Mouse (Mus musculus): ENCODE measurements at regions not wholly inside any gene's neighbourhood (a gene's known extent, or its start where the extent isn't known, plus 50 kb on each side); places are given as distances from the start of the nearest gene placed in this dataset.

GRCm38 (mm10) chr11:111945806-111946205, 836.2 kb upstream of the Sox9 start:
- Histone ChIP-seq H3K9me3 (ENCODE audit: control insufficient read depth, low read length) (no peaks in the 10 kb centered on the region), H3K27me3 (ENCODE audit: control insufficient read depth, insufficient read depth, low read length) (no peaks in the 10 kb centered on the region), H3K4me2 (replicated peaks; ENCODE audit: low read depth) (no peak overlapping the region), H3K9ac (ENCODE audit: low read length) (no peak overlapping the region), H3K36me3 (ENCODE audit: control insufficient read depth, insufficient read depth, low read length) (no peaks in the 10 kb centered on the region), H3K27ac (replicated peaks) (no peak overlapping the region), H3K4me3 (ENCODE audit: low read depth, low read length) (no peak overlapping the region), H3K4me1 (replicated peaks; ENCODE audit: control insufficient read depth, insufficient read depth) (no peaks in the 10 kb centered on the region)
- TF ChIP-seq EP300 (optimal IDR thresholded peaks at IDR 0.05) (no peak), CTCF (IDR thresholded peaks at IDR 0.05; ENCODE audit: low read depth) (no peak)
- DNase-seq (ENCODE audit: low spot score) (no peak), ATAC-seq (ENCODE audit: low FRiP score, low TSS enrichment) (no peak)

DNA sequence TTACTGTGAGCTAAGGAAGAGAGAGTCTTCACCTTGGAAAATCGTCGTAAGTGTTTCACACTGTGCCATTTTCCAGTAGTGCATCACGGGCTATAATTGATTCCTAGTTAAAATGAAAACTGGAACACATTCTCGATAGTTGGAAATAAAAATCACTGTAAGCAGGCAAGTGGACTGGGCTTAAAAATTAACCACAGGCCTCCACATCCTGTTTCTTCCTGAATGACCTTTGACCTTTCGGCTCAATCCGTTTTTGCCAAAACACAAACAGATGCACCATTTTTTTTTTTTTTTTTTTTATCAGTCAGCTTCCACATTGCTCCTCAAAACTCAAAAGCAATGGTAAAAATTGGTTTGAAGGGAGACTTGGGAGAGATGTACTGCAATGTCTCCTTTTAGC, 834.4 kb upstream of the Sox9 start:
- H3K9ac ChIP-seq (ENCODE audit: low read length), result no peak overlapping the region
- no peaks in the 10 kb centered on the region for H3K9me3 ChIP-seq (ENCODE audit: control insufficient read depth, low read length)
- ATAC-seq (ENCODE audit: low FRiP score, low TSS enrichment) (no peak), DNase-seq (ENCODE audit: low spot score) (no peak)
- H3K4me2 ChIP-seq (replicated peaks; ENCODE audit: low read depth), result no peak overlapping the region
- H3K4me3 ChIP-seq (ENCODE audit: low read depth, low read length), result no peak overlapping the region
- H3K27ac ChIP-seq (replicated peaks), result no peak overlapping the region
- WGBS, result 83% methylated on average over 6 of the region's 6 CpGs
- no peaks in the 10 kb centered on the region for H3K36me3 ChIP-seq (ENCODE audit: control insufficient read depth, insufficient read depth, low read length)
- TF ChIP-seq CTCF (IDR thresholded peaks at IDR 0.05; ENCODE audit: low read depth), result no peak
- no peak for TF ChIP-seq EP300 (optimal IDR thresholded peaks at IDR 0.05)
- H3K27me3 ChIP-seq (ENCODE audit: control insufficient read depth, insufficient read depth, low read length), result no peaks in the 10 kb centered on the region
- no peaks in the 10 kb centered on the region for H3K4me1 ChIP-seq (replicated peaks; ENCODE audit: control insufficient read depth, insufficient read depth)

DNA sequence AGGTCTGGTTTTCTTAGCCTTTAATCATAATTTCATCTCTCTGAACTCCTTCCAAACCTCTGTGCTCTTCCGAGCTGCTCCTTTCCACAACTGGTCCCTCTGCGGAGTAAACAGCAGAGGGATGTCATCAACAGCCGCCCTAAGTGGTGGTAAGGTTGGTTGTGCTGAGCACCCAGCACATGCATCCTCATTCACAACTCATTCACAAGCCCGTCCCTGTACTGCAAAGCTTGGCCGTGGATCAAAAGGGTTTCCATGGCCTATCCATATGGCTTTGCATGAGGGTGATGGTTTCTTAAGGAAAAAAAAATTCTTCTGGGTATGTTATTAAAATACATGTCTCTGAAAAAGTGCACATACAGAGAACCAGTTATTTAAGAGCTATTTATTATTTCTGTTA, 828.6 kb upstream of the Sox9 start:
- WGBS, result 75% methylated on average over 5 of the region's 5 CpGs
- Histone ChIP-seq H3K27me3 (ENCODE audit: control insufficient read depth, insufficient read depth, low read length) (no peaks in the 10 kb centered on the region), H3K9ac (ENCODE audit: low read length) (no peak overlapping the region), H3K9me3 (ENCODE audit: control insufficient read depth, low read length) (no peaks in the 10 kb centered on the region), H3K36me3 (ENCODE audit: control insufficient read depth, insufficient read depth, low read length) (no peaks in the 10 kb centered on the region), H3K4me1 (replicated peaks; ENCODE audit: control insufficient read depth, insufficient read depth) (no peaks in the 10 kb centered on the region), H3K4me2 (replicated peaks; ENCODE audit: low read depth) (no peak overlapping the region), H3K4me3 (ENCODE audit: low read depth, low read length) (no peak overlapping the region), H3K27ac (replicated peaks) (no peak overlapping the region)
- no peak for ATAC-seq (ENCODE audit: low FRiP score, low TSS enrichment)
- DNase-seq (ENCODE audit: low spot score), result no peak
- TF ChIP-seq EP300 (optimal IDR thresholded peaks at IDR 0.05) (no peak), CTCF (IDR thresholded peaks at IDR 0.05; ENCODE audit: low read depth) (no peak)

DNA sequence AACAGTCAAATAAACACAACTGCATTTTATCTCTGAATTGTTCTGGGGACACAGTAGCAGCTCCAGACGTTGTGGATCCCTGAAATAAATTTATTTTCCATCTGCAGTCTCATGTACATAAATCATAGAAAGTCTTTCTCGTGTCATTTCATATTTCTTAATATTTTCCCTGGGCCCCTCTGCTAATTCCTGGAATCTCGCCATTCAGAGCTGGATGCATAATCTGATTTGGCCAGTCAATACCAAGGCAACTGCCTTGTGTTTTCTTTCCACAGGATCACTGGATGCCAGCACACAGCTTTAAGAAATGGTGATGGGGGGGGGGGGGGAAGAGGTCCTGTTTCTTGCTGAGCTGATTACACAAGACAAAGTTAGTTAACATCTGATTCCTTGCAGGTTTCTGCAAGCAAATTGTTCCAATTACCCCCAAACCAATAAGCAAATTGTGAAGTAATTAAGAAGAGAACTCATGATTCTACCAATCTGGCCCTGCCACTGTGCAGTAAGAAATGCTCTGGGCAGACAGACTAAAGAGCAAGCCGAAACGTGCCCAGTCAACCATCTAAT, 824.2 kb upstream of the Sox9 start:
- ATAC-seq (ENCODE audit: low FRiP score, low TSS enrichment), result no peak
- 49% methylated on average over 5 of the region's 5 CpGs for WGBS
- TF ChIP-seq EP300 (optimal IDR thresholded peaks at IDR 0.05), result no peak
- TF ChIP-seq CTCF (IDR thresholded peaks at IDR 0.05; ENCODE audit: low read depth), result no peak
- no peak overlapping the region for H3K4me3 ChIP-seq (ENCODE audit: low read depth, low read length)
- no peaks in the 10 kb centered on the region for H3K36me3 ChIP-seq (ENCODE audit: control insufficient read depth, insufficient read depth, low read length)
- H3K9me3 ChIP-seq (ENCODE audit: control insufficient read depth, low read length), result no peaks in the 10 kb centered on the region
- no peak for DNase-seq (ENCODE audit: low spot score)
- H3K4me1 ChIP-seq (replicated peaks; ENCODE audit: control insufficient read depth, insufficient read depth), result no peaks in the 10 kb centered on the region
- no peak overlapping the region for H3K27ac ChIP-seq (replicated peaks)
- no peak overlapping the region for H3K4me2 ChIP-seq (replicated peaks; ENCODE audit: low read depth)
- H3K27me3 ChIP-seq (ENCODE audit: control insufficient read depth, insufficient read depth, low read length), result no peaks in the 10 kb centered on the region
- no peak overlapping the region for H3K9ac ChIP-seq (ENCODE audit: low read length)

- WGBS, result 55% methylated on average over 10 of the region's 10 CpGs
- Histone ChIP-seq H3K9ac (ENCODE audit: low read length) (no peak overlapping the region), H3K27me3 (ENCODE audit: control insufficient read depth, insufficient read depth, low read length) (no peaks in the 10 kb centered on the region), H3K36me3 (ENCODE audit: control insufficient read depth, insufficient read depth, low read length) (no peaks in the 10 kb centered on the region), H3K4me1 (replicated peaks; ENCODE audit: control insufficient read depth, insufficient read depth) (no peaks in the 10 kb centered on the region), H3K9me3 (ENCODE audit: control insufficient read depth, low read length) (no peaks in the 10 kb centered on the region), H3K27ac (replicated peaks) (no peak overlapping the region), H3K4me3 (ENCODE audit: low read depth, low read length) (no peak overlapping the region), H3K4me2 (replicated peaks; ENCODE audit: low read depth) (no peak overlapping the region)
- no peak for DNase-seq (ENCODE audit: low spot score)
- TF ChIP-seq CTCF (IDR thresholded peaks at IDR 0.05; ENCODE audit: low read depth) (no peak), EP300 (optimal IDR thresholded peaks at IDR 0.05) (no peak)
- ATAC-seq (ENCODE audit: low FRiP score, low TSS enrichment), result no peak
These were observed 820.8 kb upstream of the Sox9 start for GRCm38 (mm10) chr11:111961047-111961837.

DNA sequence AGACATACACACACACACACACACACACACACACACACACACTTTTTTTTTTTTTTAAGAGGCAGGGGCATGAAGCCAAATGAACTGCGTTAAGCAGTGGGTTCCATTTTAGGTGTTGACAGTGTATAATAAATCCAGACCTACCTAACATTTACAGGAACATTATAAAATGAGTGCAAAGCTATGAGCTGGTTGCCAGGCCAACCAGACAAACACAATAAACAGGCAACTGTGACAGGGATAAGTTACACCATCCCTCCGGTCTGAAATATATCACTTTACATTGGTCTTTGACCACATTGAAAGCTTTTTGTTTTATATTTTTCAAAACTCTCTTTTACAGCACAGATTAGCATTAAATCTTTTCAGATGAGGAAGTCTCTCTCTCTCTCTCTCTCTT, 820.2 kb upstream of the Sox9 start:
- Histone ChIP-seq H3K36me3 (ENCODE audit: control insufficient read depth, insufficient read depth, low read length) (no peaks in the 10 kb centered on the region), H3K4me2 (replicated peaks; ENCODE audit: low read depth) (no peak overlapping the region), H3K9me3 (ENCODE audit: control insufficient read depth, low read length) (no peaks in the 10 kb centered on the region), H3K9ac (ENCODE audit: low read length) (no peak overlapping the region), H3K27ac (replicated peaks) (no peak overlapping the region), H3K27me3 (ENCODE audit: control insufficient read depth, insufficient read depth, low read length) (no peaks in the 10 kb centered on the region), H3K4me1 (replicated peaks; ENCODE audit: control insufficient read depth, insufficient read depth) (no peaks in the 10 kb centered on the region), H3K4me3 (ENCODE audit: low read depth, low read length) (no peak overlapping the region)
- 45% methylated on average over 2 of the region's 2 CpGs for WGBS
- TF ChIP-seq CTCF (IDR thresholded peaks at IDR 0.05; ENCODE audit: low read depth) (no peak), EP300 (optimal IDR thresholded peaks at IDR 0.05) (no peak)
- DNase-seq (ENCODE audit: low spot score), result no peak
- no peak for ATAC-seq (ENCODE audit: low FRiP score, low TSS enrichment)
